Mouse (Mus musculus): ENCODE measurements around the gene Atxn3.
"Not testable (repeated sequence)": the region's sequence is repeated elsewhere in the genome, so short reads cannot be mapped to it uniquely, and the experiment has no call there.

Gene Atxn3

DNA sequence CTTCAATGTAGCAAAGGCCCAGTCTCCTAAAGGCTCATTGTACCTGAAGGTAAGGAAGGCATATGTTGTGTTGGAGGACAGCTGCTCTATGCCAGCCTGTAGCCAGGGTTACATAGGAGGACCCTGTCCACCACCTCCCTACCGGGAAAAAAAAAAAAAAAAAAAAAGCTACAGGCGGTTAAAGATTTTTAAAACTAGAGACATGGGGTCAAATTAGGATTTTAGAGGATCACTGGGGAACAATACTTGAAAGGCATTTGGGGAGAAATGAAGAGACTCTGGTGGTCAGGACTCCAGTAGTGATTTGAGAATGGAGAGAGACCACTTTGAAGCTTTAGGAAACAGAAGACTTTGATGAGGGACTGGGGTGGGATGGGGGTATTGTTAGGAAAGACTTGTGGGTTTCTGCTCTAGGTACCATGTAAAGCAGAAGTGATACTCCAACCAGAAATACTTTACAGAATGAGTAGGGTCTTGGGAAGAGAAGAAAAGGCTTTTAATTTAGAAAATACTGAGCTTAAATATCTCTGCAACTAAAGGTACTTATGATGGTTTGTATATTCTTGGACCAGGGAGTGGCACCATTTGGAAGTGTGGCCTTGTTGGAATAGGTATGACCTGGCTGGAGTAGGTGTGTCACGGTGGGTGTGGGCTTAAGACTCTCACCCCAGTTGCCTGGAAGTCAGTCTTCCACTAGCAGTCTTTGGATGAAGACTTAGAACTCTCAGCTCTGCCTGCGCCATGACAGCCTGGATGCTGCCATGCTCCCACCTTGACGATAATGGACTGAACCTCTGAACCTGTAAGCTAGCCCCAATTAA, 1.1 kb upstream of the Atxn3 start:
- not testable (repeated sequence) for DNase-seq (ENCODE audit: extremely low read depth, low read depth, low spot score)

- DNase-seq (ENCODE audit: extremely low read depth, low read depth, low spot score), result no peak
Observed at GRCm38 (mm10) chr12:101958556-101958955, 510 bp upstream of the Atxn3 start.

DNA sequence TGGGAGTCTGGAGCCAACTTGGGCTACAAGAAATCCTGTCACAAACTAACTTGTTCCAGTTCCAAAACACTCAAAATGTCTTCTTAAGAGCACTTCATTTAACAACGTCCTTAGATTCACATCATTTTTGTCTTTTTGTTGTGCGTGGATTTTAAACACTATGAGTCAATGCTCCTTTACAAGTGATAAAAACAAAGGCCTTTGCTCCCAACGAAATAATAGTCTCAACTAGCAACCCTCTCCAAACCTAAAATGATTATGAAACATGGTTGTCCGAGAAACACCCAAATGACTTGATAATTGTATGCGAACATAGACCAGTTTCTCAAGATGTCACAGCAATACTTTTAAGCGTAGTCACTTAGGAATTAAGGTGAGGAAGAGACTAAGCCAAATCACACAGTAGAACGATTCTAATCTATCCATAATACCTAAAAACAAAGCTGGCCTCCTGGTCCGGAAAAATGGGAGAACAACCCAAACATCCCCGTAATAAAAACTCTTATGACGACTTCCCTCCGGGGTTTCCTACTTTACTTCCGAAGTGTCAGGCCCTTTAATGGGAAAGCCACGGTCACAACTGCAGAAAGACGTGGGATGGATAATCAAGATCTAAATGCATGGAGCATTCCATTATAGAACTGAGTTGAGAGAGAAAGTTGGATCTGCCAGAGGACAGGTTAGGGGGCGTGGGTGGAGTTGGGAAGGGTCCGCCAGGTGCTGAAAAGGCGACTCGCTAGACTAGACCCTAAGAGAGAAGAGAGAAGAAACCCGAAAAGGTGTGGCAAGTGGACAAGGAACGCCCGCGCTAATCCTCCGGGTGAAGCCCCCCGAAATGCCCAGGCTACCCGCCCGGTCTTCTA, 736 bp downstream of the Atxn3 start:
- peak; percentile 55 for DNase-seq (ENCODE audit: extremely low read depth, low read depth, low spot score)

DNA sequence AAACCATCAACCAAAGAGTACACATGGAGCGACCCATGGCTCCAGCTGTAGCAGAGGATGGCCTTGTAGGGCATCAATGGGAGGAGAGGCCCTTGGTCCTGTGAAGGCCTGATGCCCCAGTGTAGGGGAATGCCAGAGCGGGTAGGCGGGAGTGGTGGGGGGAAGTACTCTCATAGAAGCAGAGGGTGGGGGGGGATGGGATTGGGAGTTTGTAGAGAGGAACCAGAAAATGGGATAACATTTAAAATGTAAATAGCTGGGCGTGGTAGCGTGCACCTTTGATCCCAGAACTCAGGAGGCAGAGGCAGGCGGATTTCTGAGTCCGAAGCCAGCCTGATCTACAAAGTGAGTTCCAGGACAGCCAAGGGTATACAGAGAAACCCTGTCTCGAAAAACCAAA, 2.2 kb downstream of the Atxn3 start:
- DNase-seq (ENCODE audit: extremely low read depth, low read depth, low spot score), result not testable (repeated sequence)

DNA sequence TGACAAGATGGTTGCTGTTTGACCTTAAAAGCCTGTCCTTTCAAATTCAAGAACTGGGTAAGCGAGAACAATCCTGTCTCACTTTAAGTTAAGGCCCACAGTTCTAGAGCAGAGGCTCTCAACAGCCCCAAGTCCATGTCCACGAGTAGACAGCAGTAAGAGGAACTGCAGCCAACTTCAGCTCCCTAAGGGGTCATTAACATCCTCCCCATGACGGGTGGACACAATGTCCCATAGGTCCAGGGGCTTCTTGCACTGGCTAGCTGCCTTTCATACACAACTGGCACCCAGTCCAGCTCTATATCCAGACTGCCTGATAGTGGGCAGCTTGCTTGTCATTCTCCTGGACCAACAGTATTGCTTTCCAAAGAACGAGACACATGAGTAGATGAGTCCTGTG, 9.2 kb downstream of the Atxn3 start:
- no peak for DNase-seq (ENCODE audit: extremely low read depth, low read depth, low spot score)

DNA sequence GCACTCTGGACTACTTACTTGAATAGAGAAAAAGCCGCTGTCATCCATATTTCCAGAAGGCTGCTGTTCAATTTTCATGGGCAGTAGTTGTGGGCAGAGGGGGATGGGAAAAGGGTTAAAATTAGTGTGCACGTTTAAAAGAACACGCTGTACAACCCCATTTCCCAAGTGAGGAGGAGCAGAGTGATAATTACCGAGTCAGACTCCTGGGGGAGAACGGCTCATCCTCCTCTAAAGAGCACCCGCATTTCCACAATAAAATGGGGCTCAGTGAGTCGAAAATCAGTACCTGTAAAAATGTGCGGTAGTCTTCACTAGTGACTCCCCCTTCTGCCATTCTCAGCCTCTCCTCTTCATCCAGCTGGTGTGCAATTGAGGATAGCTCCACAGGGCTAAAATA, 10.1 kb downstream of the Atxn3 start:
- no peak for DNase-seq (ENCODE audit: extremely low read depth, low read depth, low spot score)

- no peak for DNase-seq (ENCODE audit: extremely low read depth, low read depth, low spot score)
Observed at GRCm38 (mm10) chr12:101937572-101937971, 20.5 kb downstream of the Atxn3 start.

DNA sequence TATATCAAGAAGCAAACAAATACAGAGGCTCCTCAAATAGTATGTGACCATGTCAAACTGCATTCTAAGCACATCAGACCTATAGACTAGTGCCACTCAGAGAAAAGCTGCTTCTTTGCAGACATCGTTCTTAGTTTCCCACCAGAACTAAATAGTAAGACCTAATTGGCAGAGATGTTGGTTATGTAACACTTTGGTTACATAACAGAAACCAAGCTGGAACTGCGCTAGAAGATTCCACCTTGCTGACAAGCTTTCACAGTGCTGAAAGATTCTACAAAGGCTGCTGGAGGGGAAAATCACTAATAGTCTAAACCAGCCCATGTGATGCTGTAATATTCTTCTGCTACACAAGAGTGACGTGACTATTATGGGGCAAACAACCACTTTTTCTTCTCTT, 22.8 kb downstream of the Atxn3 start:
- DNase-seq (ENCODE audit: extremely low read depth, low read depth, low spot score), result no peak

GRCm38 (mm10) chr12:101928423-101928822, 29.6 kb downstream of the Atxn3 start:
- DNase-seq (ENCODE audit: extremely low read depth, low read depth, low spot score), result no peak

DNA sequence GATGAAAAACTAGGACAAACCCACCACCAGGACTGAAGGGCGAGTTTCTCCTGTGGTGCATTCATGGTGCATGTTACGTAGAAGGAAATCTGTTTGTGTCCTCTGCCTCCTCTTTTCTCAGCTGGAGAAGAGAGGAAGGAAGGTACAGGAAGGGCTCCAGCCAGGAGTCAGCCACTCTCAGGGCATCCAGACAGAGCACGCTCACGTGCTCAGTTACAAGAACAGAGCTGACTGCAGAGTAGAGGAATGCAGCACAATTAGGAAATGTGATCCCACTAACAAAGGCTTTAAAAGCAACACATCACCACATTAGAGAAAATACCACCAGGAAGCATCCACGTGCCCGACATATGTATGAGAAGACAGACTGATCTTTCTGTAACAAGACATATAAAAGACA, 35.7 kb downstream of the Atxn3 start:
- DNase-seq (ENCODE audit: extremely low read depth, low read depth, low spot score), result no peak

- DNase-seq (ENCODE audit: extremely low read depth, low read depth, low spot score), result peak; percentile 40
Observed at GRCm38 (mm10) chr12:101919847-101920246, 38.2 kb downstream of the Atxn3 start.

DNA sequence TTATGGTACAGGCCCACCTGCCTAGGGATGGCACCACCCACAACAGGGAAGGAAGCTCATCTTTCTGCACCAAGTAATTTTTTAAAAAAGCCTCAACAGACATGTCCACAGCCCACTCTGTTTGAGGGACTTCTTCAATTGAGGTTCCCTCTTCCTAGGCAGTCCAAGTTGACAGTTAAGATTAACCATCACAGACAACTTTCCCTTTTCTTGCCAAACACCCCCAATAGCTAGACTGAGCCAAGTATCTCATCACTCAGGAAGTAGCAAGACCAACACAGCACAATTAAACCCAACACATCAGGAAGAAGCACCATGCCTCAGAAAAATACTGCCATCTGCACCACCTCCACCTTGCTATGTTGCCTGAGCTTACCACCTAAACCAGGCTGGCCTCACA, 40.9 kb downstream of the Atxn3 start:
- no peak for DNase-seq (ENCODE audit: extremely low read depth, low read depth, low spot score)

GRCm38 (mm10) chr12:101912626-101913490, 45.2 kb downstream of the Atxn3 start, which contains the start of gene Trip11:
Gene Trip11 (minus strand): TSS chr12:101913267.
- DNase-seq (ENCODE audit: extremely low read depth, low read depth, low spot score), result no peak

DNA sequence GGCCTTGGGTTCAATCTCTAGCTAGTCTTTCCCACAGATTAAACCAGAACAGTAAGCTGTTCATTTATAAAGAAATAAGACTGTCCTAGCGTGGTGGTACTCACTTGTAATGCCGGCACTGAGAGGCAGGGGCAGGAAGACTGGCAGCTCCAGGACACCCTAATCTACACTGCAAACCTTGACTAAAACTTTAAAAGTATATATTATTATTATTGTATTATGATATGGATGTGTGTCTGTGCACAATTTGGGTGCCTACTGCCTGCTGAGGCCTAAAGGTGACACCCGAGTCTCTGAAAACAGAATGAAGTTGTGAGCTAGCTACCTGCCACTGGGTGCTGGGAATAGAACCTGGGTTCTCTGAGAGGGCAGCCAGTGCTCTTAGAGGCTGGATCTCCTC, 46.7 kb downstream of the Atxn3 start:
- DNase-seq (ENCODE audit: extremely low read depth, low read depth, low spot score), result no peak

DNA sequence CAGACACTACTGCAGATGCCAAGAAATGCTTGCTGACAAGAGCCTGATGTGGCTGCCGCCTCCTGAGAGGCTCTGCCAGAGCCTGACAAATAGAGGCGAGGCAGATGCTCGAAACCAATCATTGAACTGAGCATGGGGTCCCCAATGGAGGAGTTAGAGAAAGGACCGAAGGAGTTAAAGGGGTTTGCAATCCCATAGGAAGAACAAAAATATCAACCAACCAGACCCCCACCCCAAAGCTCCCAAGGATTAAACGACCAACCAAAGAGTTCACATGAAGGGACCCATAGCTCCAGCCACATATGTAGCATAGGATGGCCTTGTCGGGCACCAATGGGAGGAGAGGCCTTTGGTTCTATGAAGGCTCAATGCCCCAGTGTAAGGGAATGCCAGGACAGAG, 47.7 kb downstream of the Atxn3 start:
- no peak for DNase-seq (ENCODE audit: extremely low read depth, low read depth, low spot score)

- DNase-seq (ENCODE audit: extremely low read depth, low read depth, low spot score), result no peak
Observed at GRCm38 (mm10) chr12:101905817-101906216, 52.2 kb downstream of the Atxn3 start.

- DNase-seq (ENCODE audit: extremely low read depth, low read depth, low spot score), result no peak
Observed at GRCm38 (mm10) chr12:101904906-101905305, 53.1 kb downstream of the Atxn3 start.

DNA sequence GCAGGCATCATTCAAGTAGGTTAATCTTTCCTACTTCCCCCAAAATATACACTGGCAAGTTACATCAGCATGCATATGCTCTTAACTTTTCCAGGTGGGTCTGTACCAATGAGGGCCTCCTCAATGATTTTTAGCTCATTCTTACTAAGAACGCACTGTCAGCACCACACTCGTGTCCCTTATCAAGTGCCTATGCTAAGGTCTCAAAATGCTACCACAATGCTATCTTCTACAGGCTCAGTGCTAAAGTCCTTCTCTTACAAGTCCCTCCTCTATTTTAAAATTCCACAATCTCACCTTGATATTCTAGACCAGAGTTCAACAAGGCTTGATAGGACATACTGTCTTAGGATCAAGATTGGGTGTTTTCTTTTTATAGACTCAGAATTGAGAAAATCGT, 53.9 kb downstream of the Atxn3 start:
- no peak for DNase-seq (ENCODE audit: extremely low read depth, low read depth, low spot score)

DNA sequence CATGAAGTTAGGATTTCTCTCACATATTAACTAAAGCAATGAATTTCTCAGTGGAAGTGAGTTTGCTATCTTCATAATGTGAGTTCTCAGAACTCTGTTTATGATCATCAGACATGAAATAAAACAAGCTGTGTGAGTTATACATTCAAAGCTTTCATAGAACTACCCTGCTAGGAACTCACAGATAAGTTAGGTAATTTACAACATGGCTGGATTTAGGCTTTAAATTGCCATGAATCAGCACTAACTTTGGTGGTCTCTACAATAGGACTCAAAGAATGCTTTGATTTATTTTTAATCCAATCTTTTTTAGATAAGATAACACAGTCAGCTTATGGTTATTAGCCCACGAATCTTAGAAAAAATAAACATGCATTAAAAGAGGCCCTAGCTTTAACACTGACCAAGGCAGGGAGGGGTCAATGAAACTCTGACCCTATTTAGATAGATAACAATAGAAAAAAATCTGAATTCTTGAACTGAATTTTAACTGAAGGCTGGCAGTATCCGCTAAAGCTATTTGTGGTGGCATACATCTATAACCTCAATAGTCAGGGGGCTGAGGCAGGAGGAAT, 58.3 kb downstream of the Atxn3 start:
- DNase-seq (ENCODE audit: extremely low read depth, low read depth, low spot score), result no peak

- DNase-seq (ENCODE audit: extremely low read depth, low read depth, low spot score), result no peak
Observed at GRCm38 (mm10) chr12:101898966-101899365, 59.1 kb downstream of the Atxn3 start.

DNA sequence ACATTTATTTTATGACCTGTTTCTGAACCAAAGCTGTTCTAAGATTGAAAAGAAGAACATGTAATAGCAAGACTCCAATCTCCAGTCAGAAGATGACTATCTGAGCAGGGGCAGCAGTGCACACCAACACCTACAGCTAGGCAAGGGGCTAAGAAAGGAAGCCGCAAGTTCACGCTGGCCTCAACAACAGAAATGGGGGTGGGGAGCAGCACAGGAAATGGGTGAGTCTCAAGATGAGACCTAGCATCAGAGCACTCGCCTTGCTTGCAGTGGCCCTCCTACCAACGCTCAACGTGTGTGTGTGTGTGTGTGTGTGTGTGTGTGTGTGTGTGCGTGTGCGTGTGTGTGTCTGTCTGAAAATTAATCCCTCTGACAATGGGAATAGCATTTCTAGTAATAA, 60.9 kb downstream of the Atxn3 start:
- no peak for DNase-seq (ENCODE audit: extremely low read depth, low read depth, low spot score)
